Mouse (Mus musculus): Measurements from ENCODE around the gene Rhbdf2.
A peak's percentile ranks its signal among the peaks of the same experiment; 100 is the strongest.
"Not testable (repeated sequence)": the region's sequence is repeated elsewhere in the genome, so short reads cannot be mapped to it uniquely, and the experiment has no call there.

The Rhbdf2 gene

DNA sequence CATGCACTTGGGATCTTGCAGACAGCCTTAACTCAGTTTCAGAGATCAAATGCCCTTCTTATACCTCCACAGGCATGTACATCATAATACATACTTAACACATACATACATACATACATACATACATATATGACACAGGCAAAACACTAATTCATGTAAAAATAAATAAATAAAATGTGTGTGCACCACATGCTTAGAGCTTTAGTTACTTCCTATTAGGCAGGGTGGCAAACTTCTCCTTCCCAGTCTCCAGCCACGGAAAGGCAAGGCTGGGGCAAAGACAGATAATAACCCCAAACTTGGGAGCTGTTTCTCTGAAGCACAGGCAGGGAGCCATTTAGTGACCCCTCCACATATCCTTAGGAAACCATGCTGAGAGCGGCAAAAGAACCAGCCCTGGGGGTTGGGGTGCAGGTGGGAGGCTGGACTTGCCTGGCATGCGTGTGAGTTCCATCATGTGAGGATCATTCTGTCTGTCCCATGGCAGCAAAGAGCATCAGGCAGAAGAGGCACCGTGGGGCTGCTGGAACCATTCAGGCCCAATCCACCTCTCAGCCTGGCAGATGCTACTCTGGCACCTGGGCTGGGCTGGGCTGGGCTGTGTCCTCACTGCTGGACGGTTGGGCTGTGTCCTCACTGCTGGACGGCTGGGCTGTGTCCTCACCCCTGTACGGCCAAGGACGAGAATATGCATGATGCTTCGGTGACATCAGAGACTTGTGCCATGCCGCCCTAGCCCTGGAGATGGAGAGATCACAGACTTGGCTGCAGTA lies at the start of gene Rhbdf2:
Gene Rhbdf2, minus strand, starts transcription at position 721 of the 773 bp plus-strand sequence.
- TF ChIP-seq POU5F1 (IDR thresholded peaks at IDR 0.05; ENCODE audit: borderline replicate concordance, low read length) (no peak), NANOG (IDR thresholded peaks at IDR 0.05; ENCODE audit: borderline replicate concordance, low read length) (no peak), CTCF (conservative IDR thresholded peaks at IDR 0.05; ENCODE audit: low read length) (no peak)
- Histone ChIP-seq H3K27me3 (ENCODE audit: insufficient read depth, low read length) (peaks cover 13% of the 10 kb centered on the region), H3K4me3 (replicated peaks; ENCODE audit: low read length) (no peak within 1 kb of the TSS), H3K36me3 (ENCODE audit: insufficient read depth, low read length) (0 out of 2 replicates have a peak, but pooled peaks cover 1% of the 10 kb centered on the region), H3K4me1 (replicated peaks; ENCODE audit: low read depth, low read length) (peaks cover 68% of the 10 kb centered on the region), H3K9me3 (ENCODE audit: low read length) (no peaks in the 10 kb centered on the region)

DNA sequence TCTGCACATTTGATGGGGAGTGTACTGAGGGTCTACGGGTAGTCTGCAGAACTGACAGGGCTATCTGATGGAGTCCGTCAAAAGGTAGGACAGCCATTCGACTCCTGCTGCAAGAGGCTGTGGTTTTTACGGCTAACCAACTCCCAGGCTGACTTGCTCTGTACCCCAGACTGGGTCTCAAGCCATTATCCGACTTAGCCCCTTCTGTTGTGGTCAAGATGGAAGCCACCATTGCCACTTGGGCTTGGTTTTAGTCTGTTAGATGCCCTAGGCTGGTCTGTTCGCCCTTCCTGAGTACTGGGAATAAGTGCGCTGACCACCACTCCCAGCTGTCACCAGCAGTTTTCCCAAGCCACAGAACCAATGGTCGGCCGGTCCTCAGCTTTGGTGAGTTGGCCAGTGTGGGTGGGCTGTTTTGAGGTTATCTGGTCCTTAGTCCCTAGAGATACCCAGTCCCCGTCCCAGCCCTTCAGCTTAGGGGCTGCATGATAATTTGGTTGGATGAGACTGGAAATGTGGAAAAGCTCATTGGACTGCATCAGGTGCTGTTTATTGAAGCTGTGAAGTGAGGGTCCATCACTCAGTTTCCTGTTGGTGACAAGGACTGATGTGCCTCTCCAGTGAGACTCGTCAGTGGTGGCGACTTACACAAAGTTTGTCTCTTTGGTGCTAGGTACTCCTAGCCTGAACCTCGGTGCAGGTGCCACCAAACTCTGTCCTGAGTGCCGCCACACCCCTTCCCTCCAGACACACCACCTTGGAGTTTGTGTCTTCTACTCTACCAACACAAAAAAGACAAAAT lies 49.6 kb upstream of the Rhbdf2 start:
- Histone ChIP-seq H3K4me1 (replicated peaks; ENCODE audit: low read depth, low read length) (peaks cover 87% of the 10 kb centered on the region), H3K27me3 (ENCODE audit: insufficient read depth, low read length) (no peaks in the 10 kb centered on the region), H3K4me3 (replicated peaks; ENCODE audit: low read length) (no peak overlapping the region), H3K36me3 (ENCODE audit: insufficient read depth, low read length) (peaks cover 96% of the 10 kb centered on the region), H3K9me3 (ENCODE audit: low read length) (no peaks in the 10 kb centered on the region)
- no peak for TF ChIP-seq POU5F1 (IDR thresholded peaks at IDR 0.05; ENCODE audit: borderline replicate concordance, low read length)
- TF ChIP-seq CTCF (conservative IDR thresholded peaks at IDR 0.05; ENCODE audit: low read length), result no peak
- no peak for TF ChIP-seq NANOG (IDR thresholded peaks at IDR 0.05; ENCODE audit: borderline replicate concordance, low read length)

DNA sequence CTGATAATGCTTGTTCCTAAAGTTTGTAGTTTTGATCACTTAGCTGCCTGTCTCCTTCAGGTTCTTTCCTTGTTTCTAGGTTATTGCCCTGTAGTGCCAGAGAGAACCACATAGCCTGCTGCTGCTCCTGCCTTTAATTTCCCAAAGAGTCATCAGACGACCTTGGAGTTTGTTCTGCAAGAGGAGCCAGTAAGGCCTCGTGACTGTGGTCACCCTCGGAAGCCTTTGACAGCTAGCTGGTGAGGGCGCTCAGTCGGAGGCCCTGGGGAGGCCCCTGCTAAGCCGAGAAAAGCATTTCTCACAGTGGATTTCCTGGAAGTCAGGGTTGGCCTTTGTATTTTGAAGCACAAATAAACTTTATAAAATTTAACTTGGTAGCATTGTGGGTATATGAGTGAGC lies 48.6 kb upstream of the Rhbdf2 start:
- Histone ChIP-seq H3K36me3 (ENCODE audit: insufficient read depth, low read length) (peaks cover 87% of the 10 kb centered on the region), H3K4me1 (replicated peaks; ENCODE audit: low read depth, low read length) (peaks cover 83% of the 10 kb centered on the region)
- not testable (repeated sequence) for H3K9me3 ChIP-seq (ENCODE audit: low read length); H3K27me3 ChIP-seq (ENCODE audit: insufficient read depth, low read length); H3K4me3 ChIP-seq (replicated peaks; ENCODE audit: low read length)

- TF ChIP-seq NANOG (IDR thresholded peaks at IDR 0.05; ENCODE audit: borderline replicate concordance, low read length) (no peak), POU5F1 (IDR thresholded peaks at IDR 0.05; ENCODE audit: borderline replicate concordance, low read length) (no peak), CTCF (conservative IDR thresholded peaks at IDR 0.05; ENCODE audit: low read length) (no peak)
- Histone ChIP-seq H3K36me3 (ENCODE audit: insufficient read depth, low read length) (peaks cover 80% of the 10 kb centered on the region), H3K27me3 (ENCODE audit: insufficient read depth, low read length) (no peaks in the 10 kb centered on the region), H3K9me3 (ENCODE audit: low read length) (no peaks in the 10 kb centered on the region), H3K4me1 (replicated peaks; ENCODE audit: low read depth, low read length) (peaks cover 78% of the 10 kb centered on the region), H3K4me3 (replicated peaks; ENCODE audit: low read length) (peak overlapping the region; percentile 99)
These were observed 48.0 kb upstream of the Rhbdf2 start for GRCm38 (mm10) chr11:116674616-116675379.

- H3K4me3 ChIP-seq (replicated peaks; ENCODE audit: low read length), result peak overlapping the region; percentile 99
These were observed 46.6 kb upstream of the Rhbdf2 start for GRCm38 (mm10) chr11:116673410-116673809.

DNA sequence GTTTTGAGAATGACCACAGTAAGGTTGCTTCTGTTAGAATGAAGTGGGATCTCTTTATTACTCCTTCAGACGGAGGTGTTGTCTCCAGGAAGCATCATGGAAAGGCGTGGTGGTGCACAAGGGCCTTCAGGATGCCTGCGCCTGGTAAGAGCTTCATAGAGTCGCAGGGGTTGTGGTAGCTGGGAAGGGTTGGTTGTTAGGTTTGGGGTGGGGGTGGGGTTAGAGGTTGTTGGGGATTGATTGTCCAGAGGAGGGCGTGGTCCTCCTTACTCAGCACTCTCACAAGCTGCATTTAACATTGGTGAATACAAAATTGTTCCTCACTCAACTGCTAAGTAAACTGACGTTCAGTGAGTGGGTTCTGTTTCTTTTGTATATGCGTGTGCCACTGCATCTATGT lies 45.8 kb upstream of the Rhbdf2 start:
- H3K27me3 ChIP-seq (ENCODE audit: insufficient read depth, low read length), result peaks cover 8% of the 10 kb centered on the region; the same call in 1 of the 2 replicates
- TF ChIP-seq CTCF (conservative IDR thresholded peaks at IDR 0.05; ENCODE audit: low read length), result no peak
- TF ChIP-seq NANOG (IDR thresholded peaks at IDR 0.05; ENCODE audit: borderline replicate concordance, low read length), result no peak
- TF ChIP-seq POU5F1 (IDR thresholded peaks at IDR 0.05; ENCODE audit: borderline replicate concordance, low read length), result no peak
- H3K4me1 ChIP-seq (replicated peaks; ENCODE audit: low read depth, low read length), result peaks cover 73% of the 10 kb centered on the region

More at GRCm38 (mm10) chr11:116673410-116673809, 46.6 kb upstream of the Rhbdf2 start:
- peaks cover 73% of the 10 kb centered on the region for H3K4me1 ChIP-seq (replicated peaks; ENCODE audit: low read depth, low read length)
- peaks cover 67% of the 10 kb centered on the region for H3K36me3 ChIP-seq (ENCODE audit: insufficient read depth, low read length)
- H3K27me3 ChIP-seq (ENCODE audit: insufficient read depth, low read length), result peaks cover 1% of the 10 kb centered on the region; the same call in 1 of the 2 replicates
- TF ChIP-seq CTCF (conservative IDR thresholded peaks at IDR 0.05; ENCODE audit: low read length), result no peak
- no peak for TF ChIP-seq POU5F1 (IDR thresholded peaks at IDR 0.05; ENCODE audit: borderline replicate concordance, low read length)
- no peak for TF ChIP-seq NANOG (IDR thresholded peaks at IDR 0.05; ENCODE audit: borderline replicate concordance, low read length)
- H3K9me3 ChIP-seq (ENCODE audit: low read length), result no peaks in the 10 kb centered on the region

GRCm38 (mm10) chr11:116671845-116672434 lies 45.1 kb upstream of the Rhbdf2 start:
- TF ChIP-seq CTCF (conservative IDR thresholded peaks at IDR 0.05; ENCODE audit: low read length), result no peak
- TF ChIP-seq NANOG (IDR thresholded peaks at IDR 0.05; ENCODE audit: borderline replicate concordance, low read length), result no peak
- no peak for TF ChIP-seq POU5F1 (IDR thresholded peaks at IDR 0.05; ENCODE audit: borderline replicate concordance, low read length)
- H3K36me3 ChIP-seq (ENCODE audit: insufficient read depth, low read length), result peaks cover 52% of the 10 kb centered on the region
- H3K4me3 ChIP-seq (replicated peaks; ENCODE audit: low read length), result peak overlapping the region; percentile 99
- peaks cover 8% of the 10 kb centered on the region; the same call in 1 of the 2 replicates for H3K27me3 ChIP-seq (ENCODE audit: insufficient read depth, low read length)
- no peaks in the 10 kb centered on the region for H3K9me3 ChIP-seq (ENCODE audit: low read length)
- peaks cover 68% of the 10 kb centered on the region for H3K4me1 ChIP-seq (replicated peaks; ENCODE audit: low read depth, low read length)

More for the DNA sequence above, 45.8 kb upstream of the Rhbdf2 start:
- Histone ChIP-seq H3K4me3 (replicated peaks; ENCODE audit: low read length) (peak overlapping the region; percentile 99), H3K36me3 (ENCODE audit: insufficient read depth, low read length) (peaks cover 58% of the 10 kb centered on the region), H3K9me3 (ENCODE audit: low read length) (no peaks in the 10 kb centered on the region)
